Mouse (Mus musculus) mesoderm, embryonic 11.5 days (tissue): ENCODE results near the gene Fam69b.

ENCODE experiments used
- DNase-seq: peaks from one replicate; pipeline ENCODE4 v3.0.0-alpha.2; 2012; ENCODE audit warnings: low read depth, low spot score

Fam69b gene

DNA sequence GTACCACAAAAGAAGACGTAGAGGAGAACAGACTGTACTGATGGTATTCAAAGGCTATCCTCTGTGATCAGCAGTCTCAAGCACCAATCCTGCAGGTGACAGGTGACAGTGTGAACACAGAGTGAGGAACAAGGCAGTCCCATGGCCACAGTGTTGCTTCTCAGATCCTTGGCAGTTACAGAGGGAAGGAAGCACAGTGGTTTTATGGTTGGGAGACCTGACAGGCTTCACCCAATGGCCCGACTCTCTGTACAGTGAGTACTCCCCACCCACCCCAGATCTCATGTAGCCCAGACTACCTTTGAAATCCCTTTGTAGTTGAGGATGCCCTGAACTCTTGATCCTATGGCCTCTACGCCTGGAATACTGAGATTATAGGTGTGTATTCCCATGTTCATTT lies 2.8 kb upstream of the Fam69b start:
- no peak for DNase-seq

DNA sequence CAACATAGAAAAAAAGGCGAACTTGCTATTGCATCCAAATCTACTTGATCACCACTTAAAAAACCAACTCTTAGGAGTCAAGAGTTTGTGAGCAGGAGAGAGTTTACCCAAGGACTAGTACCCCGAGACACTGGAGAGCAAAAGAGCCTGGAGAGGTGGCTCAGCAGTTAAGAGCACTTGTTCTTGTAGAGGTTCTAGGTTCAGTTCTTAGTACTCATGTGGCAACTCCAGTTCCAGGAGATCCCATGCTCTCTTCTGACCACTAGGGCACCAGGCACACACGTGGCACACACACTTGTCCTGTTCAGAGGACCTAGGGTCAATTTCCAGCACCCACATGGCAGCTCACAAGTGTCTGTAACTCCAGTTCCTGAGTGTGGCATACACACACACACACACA lies 2.2 kb upstream of the Fam69b start:
- no peak for DNase-seq

DNA sequence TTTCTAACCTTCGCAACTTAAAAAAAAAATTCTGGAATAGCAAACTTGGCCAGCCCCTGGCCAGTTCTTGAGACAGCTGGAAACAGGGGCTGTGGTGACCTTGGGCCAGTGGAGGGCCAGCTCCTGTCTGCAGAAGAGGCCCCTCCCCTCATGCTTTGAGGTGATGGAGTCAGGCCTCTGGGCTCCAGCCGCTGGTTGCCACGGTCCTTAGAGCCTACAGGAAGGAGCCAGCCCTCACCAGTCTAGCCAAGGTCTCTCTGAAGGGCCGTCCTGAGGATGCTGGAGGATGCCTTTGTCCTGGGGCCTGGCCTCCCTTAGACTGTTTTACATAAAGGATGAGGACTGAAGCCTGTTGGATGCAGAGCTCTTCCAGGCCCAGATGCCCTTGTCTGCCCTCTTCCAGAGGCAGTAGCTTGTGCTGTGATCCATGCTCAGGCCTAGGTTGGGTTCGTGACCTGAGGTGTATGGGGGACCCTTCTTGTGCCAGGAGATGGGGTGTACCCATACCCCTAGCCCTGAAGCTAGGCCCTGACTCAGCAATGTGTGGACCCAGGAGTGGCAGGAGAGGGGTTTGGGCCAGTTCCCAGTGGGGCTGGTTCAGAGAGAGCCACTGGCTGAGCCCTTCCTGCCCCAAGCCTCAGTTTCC lies 658 bp downstream of the Fam69b start:
- peak; percentile 34 for DNase-seq

DNA sequence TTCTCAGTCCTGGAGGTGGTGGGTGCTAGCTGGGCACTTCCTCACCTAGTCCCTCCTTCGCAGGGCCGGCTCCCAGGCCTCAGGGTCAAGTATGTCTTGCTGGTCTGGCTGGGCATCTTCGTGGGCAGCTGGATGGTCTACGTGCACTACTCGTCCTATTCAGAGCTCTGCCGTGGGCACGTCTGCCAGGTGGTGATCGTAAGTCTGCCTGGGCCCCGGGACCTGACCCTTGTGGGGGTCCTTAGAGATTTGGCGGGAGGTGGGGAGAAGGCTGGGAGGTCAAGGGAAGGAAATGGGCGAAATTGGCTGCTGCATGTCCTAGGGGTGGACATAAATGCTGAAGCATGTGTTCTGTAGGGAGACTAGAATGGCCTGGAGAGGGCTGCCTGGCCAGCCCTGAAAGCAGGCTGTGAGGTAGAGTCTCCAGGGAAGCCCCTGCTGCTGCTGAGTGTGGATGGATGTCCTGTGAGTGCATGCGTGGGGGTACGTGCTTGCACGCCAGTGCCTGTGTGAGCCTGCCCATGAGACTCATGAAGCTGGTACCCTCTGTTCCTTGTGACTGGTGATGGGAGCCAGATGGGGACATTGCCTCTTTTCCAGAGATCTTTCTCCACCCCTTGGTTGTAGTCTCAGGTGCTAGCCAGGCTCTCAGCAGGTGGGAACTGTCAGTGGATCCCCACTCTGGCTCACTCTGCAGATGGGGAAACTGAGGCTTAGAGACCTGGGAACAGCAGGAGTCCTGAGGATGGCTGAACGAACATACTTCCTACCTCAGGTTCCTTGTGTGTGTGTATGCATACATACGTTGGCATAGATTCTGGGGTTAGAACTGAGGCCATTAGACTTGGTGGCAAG lies 4.5 kb downstream of the Fam69b start:
- DNase-seq, result no peak

DNA sequence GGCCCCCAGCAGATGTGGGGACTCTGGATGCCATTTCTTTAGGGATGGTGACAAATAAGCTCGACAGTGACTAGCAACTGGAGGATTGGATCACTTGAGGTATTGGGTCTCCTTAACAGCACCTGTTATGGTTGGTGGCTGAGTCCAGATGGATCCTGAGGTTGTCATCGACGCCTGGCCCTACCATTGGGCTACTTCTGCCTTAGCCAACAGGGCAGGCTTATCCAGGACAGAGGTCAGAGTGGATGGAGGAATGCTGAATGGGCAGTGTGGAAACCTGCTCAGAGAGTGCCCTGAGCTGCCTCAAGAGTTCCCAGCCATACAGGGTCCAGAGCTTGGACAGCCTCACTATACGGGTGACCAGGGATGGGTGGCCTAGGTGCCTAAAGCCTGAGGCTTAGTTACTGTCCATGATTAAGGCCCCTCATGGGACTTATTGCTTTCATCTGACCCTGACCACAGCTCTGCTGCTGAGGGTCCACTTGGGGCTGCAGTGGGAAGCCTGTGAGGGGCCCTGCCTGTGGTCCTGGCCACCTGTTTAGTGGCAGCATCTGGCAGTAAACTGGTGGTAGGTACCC lies 5.8 kb downstream of the Fam69b start:
- DNase-seq, result no peak

DNA sequence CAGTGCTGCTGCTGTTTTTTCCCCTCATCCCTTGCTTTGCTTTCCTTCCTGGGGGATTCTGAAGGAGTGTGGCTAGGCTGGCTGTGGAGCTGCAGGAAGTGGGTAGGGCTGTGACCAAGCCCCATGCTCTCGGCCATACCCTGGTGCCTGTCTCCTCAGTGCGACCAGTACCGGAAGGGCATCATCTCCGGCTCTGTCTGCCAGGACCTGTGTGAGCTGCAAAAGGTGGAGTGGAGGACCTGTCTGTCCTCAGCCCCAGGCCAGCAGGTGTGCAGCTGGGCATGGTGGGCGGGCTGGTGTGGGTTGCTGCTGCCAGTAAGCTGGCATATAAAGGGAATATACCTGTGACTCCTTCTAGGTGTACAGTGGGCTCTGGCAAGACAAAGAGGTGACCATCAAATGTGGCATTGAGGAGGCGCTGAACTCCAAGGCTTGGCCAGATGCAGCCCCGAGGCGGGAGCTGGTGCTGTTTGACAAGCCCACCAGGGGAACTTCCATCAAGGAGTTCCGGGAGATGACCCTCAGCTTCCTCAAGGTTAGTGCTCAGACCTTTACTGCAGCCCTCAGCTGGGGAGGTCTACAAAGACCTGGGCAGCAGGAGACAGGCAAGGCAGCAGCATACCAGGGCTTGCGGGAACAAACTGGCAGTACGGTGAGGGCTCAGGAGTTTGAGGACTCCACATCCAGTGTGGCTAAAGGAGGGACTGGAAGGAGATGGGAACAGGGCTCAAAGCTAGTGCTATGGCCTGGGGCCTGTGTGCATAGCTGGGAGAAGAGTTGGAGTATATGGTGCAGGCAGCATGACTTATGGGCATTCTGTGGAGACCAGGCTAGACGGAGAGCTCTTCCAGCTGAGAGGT lies 6.6 kb downstream of the Fam69b start:
- DNase-seq, result no peak

DNA sequence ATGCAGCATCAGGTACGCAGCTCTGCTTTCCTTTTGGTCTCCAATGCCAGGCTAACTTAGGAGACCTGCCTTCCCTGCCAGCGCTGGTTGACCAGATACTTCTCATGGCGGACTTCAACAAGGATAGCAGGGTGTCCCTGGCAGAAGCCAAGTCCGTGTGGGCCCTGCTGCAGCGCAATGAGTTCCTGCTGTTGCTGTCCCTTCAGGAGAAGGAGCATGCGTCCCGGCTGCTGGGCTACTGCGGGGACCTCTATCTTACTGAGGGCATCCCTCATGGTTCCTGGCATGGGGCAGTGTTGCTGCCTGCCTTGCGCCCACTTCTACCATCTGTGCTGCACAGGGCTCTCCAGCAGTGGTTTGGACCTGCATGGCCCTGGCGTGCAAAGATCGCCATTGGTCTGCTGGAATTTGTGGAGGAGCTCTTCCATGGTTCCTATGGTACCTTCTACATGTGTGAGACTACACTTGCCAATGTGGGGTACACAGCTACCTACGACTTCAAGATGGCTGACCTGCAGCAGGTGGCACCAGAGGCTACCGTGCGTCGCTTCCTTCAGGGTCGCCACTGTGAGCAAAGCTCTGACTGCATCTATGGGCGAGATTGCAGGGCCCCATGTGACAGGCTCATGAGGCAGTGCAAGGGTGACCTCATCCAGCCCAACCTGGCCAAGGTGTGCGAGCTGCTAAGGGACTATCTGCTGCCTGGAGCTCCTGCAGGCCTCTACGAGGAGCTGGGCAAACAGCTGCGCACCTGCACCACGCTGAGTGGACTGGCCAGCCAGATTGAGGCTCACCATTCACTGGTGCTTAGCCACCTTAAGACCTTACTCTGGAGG lies 7.5 kb downstream of the Fam69b start:
- no peak for DNase-seq

DNA sequence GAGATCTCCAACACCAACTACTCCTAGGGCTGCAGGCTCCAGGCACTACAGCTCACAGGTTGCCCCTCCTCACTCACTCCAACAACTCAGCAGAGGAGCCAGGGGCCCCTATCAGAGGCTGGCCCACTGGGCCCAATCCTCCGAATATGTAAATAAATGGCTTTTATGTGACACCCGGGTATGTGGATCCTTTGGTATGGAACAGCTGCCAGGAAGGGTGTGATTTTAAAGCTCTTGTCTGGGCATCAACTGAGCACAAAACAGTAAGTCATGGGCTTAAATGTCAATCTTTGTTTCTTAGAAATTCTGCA lies 8.0 kb downstream of the Fam69b start:
- DNase-seq, result no peak

DNA sequence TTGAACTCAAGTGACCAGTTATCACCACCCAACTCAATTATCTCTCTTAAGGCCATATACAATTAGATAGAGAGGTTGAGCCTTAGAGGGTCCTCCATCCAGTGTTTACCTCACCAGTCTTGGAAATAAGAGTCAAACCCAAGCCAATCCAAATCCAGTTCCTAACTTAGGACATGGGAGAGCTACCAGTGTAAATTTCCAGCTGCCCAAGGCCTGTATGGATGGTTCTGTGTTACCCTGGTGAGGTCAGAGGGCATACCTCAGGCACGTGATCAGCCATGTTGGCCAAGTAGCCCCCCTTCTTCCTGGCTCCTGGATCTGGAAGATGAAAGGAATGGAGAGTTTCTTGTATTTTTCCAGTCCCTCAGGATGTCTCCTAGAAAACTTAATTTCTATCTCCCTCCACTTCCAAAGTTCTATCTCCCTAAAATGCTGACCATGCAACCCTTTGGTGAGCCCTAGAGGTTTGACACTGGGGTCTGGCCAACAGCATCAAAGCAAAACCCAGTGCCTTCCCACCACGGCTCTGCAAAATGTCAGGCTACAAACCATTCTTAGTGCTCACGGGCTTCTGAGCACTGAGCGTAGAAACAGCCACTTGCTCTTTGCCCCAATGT lies 9.2 kb downstream of the Fam69b start:
- no peak for DNase-seq

DNA sequence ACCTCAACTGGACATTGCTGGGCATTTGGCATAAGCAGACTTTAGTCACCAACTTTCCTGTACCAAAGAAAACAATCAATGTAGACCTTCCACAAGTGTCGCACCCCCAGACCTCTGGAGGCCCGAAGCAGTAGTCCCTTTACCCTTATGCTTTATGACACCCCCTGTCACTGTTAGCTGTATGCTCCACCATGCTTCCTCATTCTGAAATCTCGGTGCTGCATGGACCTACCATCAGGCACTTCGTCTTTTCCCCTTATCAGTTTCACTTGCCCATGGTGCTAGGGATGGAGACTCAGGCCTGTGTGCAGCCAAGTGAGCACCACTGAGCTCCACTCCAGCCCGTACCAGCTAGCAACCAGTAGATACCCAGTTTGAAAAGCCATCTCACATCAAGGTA lies 9.8 kb downstream of the Fam69b start:
- no peak for DNase-seq

DNA sequence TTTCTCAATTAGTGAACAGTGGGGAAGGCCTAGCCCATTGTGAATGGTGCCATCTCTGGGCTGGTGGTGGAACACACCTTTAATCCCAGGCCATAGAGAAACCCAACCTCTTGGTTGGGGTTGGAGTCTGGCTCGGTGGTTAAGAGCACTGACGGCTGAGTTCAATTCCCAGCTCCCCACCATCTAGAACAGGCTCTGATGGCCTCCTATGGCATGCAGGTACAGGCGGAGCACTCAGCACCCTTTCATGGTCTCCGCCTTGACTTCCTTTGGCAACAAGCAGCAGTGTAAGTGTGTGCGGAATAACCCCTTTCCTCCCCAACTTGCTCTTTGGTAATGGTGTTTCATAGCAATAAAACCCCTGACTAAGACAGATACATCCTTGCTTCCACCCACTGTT lies 10.3 kb downstream of the Fam69b start:
- DNase-seq, result no peak

DNA sequence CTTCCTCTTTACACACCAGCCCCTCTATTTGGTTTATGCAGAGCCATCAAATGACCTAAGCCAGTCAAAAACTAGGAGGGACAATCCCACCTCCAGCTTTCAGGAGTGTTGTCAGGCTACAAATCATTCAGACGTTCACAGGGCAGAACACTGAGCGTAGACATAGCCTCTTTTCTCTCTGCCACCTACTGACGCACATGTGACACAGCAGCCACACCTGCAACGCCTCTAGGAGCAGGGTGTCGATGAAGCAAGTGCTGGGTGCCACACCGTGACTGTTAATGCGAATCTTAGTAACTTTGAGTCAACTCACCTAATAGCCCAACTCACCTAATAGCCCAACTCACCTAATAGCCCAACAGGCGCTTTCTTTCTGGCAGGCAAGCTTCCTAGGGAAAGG lies 10.8 kb downstream of the Fam69b start:
- peak; percentile 52 for DNase-seq

DNA sequence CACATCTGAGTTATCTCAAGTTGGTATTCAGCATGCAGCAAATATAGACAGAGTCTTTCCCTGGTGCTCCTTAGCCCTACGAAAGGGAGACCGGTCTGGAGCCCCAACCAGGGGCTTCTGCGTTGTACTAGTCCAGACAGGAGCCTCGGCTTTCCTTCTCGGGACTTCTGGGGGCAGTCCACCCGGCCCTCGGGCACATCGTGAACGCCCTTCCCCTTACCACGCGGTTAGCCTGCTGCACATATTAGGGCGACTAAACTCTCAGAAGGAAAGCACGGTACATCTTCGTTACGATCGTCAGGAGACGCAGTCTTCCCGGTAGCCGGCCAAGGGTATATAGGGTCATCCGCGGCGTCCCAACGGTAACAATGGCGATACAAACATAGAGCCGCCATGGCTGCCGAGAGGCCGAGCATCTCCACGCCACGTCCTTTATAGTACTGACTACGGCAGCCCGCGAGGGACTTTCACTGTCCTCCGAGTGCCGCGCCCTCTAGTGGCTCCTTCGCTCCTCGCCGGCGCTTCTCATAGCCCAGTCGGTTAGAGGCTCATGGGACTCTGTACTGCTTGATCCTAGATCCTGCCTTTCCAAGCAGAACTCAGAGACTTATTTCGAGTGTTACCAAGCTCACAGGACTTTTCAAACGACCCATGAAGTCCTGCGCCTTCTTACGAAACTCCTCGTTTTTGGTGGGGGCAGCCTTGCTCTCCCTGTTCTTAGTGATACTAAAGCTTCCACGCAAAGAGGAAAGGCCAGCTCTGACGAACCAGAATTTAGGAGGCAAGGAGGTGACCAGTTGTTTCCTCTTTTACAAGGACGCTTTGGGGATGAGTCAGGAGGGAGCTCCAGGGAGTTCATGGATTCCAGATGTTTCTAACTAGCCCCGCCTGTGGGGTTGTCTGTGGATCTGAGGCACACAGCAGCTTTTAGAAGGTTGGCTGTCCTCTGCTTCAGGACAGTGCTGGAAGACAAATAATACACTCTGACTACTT lies 11.9 kb downstream of the Fam69b start:
- peak; percentile 97 for DNase-seq

DNA sequence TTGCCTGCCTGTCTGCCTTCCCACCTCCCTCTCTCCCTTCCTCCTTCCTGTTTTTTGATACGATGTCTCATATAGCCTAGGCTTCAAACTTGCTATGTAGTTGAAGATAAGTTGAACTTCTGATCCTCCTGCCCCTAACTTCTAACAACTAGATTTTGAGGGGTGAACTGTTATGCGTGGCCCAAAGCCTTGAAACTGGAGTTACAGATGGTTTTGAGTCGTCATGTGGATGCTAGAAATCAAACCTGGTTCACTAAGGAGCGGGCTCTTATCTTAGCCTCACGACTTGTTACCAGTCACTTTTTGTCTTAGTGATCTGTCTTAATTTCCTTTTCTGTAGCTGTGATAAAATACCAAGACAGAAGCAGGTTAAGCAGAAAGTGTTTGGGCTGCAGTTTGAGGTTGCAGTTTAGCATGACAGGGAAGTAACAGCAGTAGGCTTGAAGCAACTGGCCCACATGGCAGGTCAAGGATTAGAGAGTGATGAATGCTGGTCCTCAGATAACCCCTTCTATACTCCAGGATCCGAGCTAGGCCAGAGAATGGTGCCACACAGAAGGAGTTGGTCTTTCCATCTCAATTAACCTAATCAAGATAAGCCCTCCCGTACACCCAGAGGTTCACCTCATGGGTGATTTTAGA lies 12.9 kb downstream of the Fam69b start:
- DNase-seq, result no peak

DNA sequence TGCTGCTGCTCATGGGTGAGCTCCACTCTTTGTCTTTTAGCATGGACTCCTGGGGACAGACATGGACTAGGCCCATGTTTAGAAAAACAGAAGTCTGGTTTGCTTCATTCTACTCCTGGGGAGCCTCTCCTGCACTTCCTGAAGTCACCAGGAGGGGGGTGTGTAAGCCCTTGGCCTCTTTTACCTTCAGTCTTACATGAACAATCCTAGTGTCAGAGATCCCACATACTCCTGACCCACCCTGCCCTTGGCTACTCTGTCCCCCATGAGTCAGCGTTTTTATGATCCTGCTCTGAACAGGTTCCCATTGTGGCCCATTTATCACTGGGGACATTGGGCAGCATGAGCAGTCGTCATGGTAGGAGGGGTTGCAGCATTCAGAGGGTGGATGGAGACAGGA lies 15.7 kb downstream of the Fam69b start:
- peak; percentile 49 for DNase-seq

DNA sequence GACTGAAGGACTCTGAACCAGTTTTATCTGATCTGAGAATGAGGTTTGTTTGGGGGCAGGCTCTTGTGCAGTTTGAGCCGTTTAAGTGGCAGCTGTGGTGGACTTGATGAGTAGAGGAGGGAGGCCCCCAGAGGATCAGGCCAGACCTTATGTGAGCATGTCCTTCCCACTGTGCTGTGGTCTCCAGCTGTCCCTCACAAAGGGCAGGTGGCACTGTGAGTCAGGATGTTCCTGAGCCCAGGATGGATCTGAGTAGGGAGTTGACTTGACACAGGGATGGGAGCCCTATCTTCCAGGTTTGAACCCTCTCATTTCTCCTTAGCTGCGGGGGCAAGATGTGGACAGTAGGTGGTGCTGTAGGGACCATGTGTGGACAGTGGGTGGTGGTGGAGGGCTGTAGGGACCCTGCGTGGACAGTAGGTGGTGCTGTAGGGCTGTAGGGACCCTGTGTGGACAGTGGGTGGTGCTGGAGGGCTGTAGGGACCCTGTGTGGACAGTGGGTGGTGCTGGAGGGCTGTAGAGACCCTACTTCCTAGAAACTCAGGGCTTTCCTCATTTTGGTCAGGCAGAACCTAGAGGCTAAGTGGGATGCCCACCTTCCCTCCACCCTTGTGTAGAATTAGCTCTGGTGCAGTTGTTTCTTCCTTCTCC lies 18.5 kb downstream of the Fam69b start:
- peak; percentile 94 for DNase-seq

DNA sequence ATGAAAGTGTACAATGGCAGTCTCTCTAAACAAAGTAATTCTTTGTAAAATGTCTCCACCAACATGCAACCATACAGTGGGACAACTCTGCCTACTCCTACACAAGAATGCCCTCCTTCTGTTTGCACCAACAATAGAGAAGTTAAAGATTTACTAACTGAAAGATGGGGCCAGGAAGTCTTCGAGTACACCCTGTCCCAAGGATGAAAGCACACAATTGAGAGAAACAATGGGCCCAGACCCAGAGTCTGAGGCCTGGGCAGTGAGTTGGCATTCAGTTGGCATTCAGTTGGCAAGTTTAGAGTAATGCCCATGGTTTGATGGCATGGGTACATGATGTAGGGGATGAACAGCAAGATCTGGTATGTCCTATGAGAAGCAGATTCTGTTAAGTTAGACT lies 26.4 kb downstream of the Fam69b start:
- DNase-seq, result no peak

DNA sequence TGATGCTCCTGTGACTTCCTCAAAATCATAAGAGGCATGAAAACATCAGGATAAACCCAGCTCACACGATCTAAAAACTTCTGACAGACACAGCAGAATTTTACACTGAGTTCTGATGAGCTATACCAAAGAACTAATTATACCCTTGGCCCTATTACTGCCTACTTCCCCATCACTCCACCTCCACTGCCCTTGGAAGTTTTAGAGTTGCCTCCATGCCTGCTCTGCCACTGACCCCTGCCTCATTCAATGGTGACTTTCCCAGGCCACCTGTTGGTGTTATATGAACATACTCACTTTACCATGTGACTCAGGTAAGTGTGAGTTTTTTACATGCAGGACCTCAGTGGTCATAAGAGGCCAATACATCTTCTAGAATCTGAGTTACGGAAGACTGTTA lies 29.2 kb downstream of the Fam69b start:
- no peak for DNase-seq
